Mouse (Mus musculus): ENCODE measurements around the gene Sstr4. TPM values are rescaled to one million over a fixed set of nuclear protein-coding genes. Genes with fewer than 3 reads are reported as not detected.

Sstr4 gene
- polyA plus RNA-seq, 1 experiment from 2014 or later, result 3.0 TPM

GRCm38 (mm10) chr2:148441421-148441820 is 46.3 kb downstream of the Sstr4 start:
- 84% methylated on average over 10 of the region's 10 CpGs for WGBS
- Histone ChIP-seq H3K4me3 (replicated peaks) (peak overlapping the region; percentile 16), H3K9me3 (no peaks in the 10 kb centered on the region), H3K36me3 (no peaks in the 10 kb centered on the region), H3K4me1 (no peaks in the 10 kb centered on the region), H3K27ac (no peak overlapping the region), H3K4me2 (no peak overlapping the region), H3K27me3 (replicated peaks) (no peaks in the 10 kb centered on the region), H3K9ac (no peak overlapping the region)
- no peak for ATAC-seq (ENCODE audit: insufficient read depth, low FRiP score, low read depth)

DNA sequence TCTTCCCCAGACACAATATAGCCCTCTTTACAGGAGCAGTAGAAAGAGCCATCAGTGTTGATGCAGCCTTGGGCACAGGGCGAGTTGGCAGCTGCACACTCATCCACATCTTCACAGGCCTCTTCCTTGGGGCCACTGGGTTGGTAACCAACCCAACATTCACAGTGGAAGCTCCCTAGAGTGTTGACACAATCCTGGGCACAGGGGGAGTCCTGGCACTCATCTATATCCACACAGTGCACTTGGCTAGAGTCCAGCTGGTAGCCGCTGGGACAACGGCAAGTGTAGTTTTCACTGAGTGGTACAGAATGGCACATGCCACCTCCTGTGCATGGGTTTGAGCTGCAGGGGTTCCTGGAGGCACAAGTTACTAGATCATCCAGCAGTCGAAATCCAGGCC is 47.0 kb downstream of the Sstr4 start:
- H3K36me3 ChIP-seq, result no peaks in the 10 kb centered on the region
- H3K4me3 ChIP-seq (replicated peaks), result peak overlapping the region; percentile 16
- no peaks in the 10 kb centered on the region for H3K4me1 ChIP-seq
- no peak for ATAC-seq (ENCODE audit: insufficient read depth, low FRiP score, low read depth)
- H3K9me3 ChIP-seq, result no peaks in the 10 kb centered on the region
- WGBS, result 72% methylated on average over 4 of the region's 4 CpGs
- H3K4me2 ChIP-seq, result no peak overlapping the region
- H3K9ac ChIP-seq, result no peak overlapping the region
- H3K27me3 ChIP-seq (replicated peaks), result no peaks in the 10 kb centered on the region
- H3K27ac ChIP-seq, result peak overlapping the region; percentile 36; the same call in 1 of the 2 replicates

GRCm38 (mm10) chr2:148442710-148443109 is 47.6 kb downstream of the Sstr4 start:
- Histone ChIP-seq H3K4me1 (no peaks in the 10 kb centered on the region), H3K36me3 (no peaks in the 10 kb centered on the region), H3K9ac (no peak overlapping the region), H3K27me3 (replicated peaks) (no peaks in the 10 kb centered on the region), H3K4me2 (no peak overlapping the region), H3K9me3 (no peaks in the 10 kb centered on the region), H3K27ac (peak overlapping the region; percentile 40; the same call in 1 of the 2 replicates), H3K4me3 (replicated peaks) (peak overlapping the region; percentile 16)
- 84% methylated on average over 4 of the region's 4 CpGs for WGBS
- ATAC-seq (ENCODE audit: insufficient read depth, low FRiP score, low read depth), result no peak

GRCm38 (mm10) chr2:148443249-148443958 is 48.3 kb downstream of the Sstr4 start, which contains the start of gene Cd93:
Gene Cd93 (minus strand): TSS chr2:148443563.
- Histone ChIP-seq H3K27me3 (replicated peaks) (no peaks in the 10 kb centered on the region), H3K4me1 (no peaks in the 10 kb centered on the region), H3K4me2 (no peak within 1 kb of the TSS), H3K36me3 (no peaks in the 10 kb centered on the region), H3K27ac (peak within 1 kb of the TSS; percentile 40; the same call in 1 of the 2 replicates), H3K4me3 (replicated peaks) (peak within 1 kb of the TSS; percentile 16), H3K9ac (no peak within 1 kb of the TSS), H3K9me3 (no peaks in the 10 kb centered on the region)
- 42% methylated on average over 13 of the region's 13 CpGs for WGBS
- ATAC-seq (ENCODE audit: insufficient read depth, low FRiP score, low read depth), result peak; percentile 56

- Histone ChIP-seq H3K9ac (no peak overlapping the region), H3K36me3 (no peaks in the 10 kb centered on the region), H3K4me1 (no peaks in the 10 kb centered on the region), H3K27me3 (replicated peaks) (no peaks in the 10 kb centered on the region), H3K4me2 (no peak overlapping the region), H3K4me3 (replicated peaks) (no peak overlapping the region), H3K9me3 (no peaks in the 10 kb centered on the region), H3K27ac (no peak overlapping the region)
- no peak for ATAC-seq (ENCODE audit: insufficient read depth, low FRiP score, low read depth)
- WGBS, result 70% methylated on average over 1 of the region's 1 CpGs
Measured at GRCm38 (mm10) chr2:148444472-148444871, 49.3 kb downstream of the Sstr4 start.

- no peak overlapping the region for H3K9ac ChIP-seq
- no peaks in the 10 kb centered on the region for H3K36me3 ChIP-seq
- no peak for ATAC-seq (ENCODE audit: insufficient read depth, low FRiP score, low read depth)
- no peak overlapping the region for H3K4me3 ChIP-seq (replicated peaks)
- H3K27me3 ChIP-seq (replicated peaks), result no peaks in the 10 kb centered on the region
- H3K4me2 ChIP-seq, result no peak overlapping the region
- H3K9me3 ChIP-seq, result no peaks in the 10 kb centered on the region
- no peaks in the 10 kb centered on the region for H3K4me1 ChIP-seq
- H3K27ac ChIP-seq, result no peak overlapping the region
- 84% methylated on average over 1 of the region's 1 CpGs for WGBS
Measured at GRCm38 (mm10) chr2:148445616-148446015, 50.5 kb downstream of the Sstr4 start.

Other genes starting within 250 kb of the Sstr4 start
- 29.0 and 34.7 TPM in 2 replicates for gene Thbd, start 12.8 kb downstream of the Sstr4 start, polyA plus RNA-seq (2015; fragmentation: Nextera tagmentation; extraction: Ambion mirVana)
- gene Cd93, start 48.2 kb downstream of the Sstr4 start, polyA plus RNA-seq (2015; fragmentation: Nextera tagmentation; extraction: Ambion mirVana), result 10.5 and 11.2 TPM in 2 replicates

All from stomach, embryonic 15.5 days (tissue).